In the genomic region with DNA sequence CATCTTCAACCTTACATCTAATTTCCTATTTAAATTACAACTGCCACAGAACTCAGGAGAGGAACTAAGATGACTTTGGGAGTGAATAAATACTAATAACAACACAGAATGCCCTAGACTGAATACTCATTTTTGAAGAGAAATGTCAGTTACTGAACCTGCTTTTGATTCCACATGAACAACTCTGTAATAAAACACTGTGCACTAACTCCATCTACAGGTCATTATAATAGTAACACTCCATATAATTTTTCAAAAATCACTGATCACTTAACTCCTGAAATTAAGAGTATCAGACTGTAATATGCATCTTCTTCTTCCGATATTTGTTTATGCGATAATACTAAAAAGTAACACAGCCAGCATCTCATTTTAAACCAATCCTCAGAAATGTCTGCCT, we compare ENCODE assay signal across 21 mouse cellular contexts. TPM values are rescaled to one million over a fixed set of nuclear protein-coding genes. Genes with fewer than 3 reads are reported as not detected.
A peak's percentile ranks its signal among the peaks of the same experiment; 100 is the strongest.
DNase-seq lines count a peak whose midpoint lies in the region; ATAC-seq lines count a peak whose summit lies in the region.
"Had no signal": no experiment of that assay in that cellular context is flagged by ENCODE, and none has a peak within 500 bp of the region (broad histone marks: within the 10 kb centered on the region; RNA-seq: fewer than 3 reads in every experiment).

No protein-coding gene starts in this region.

- no peak overlapping the region for H3K4me2 ChIP-seq in embryonic facial prominence, embryonic 11.5 days (ENCODE audit: low read depth, low read length)
- peak overlapping the region; percentile 19; the same call in 1 of the 2 replicates for H3K4me2 ChIP-seq in hindbrain, embryonic 16.5 days (ENCODE audit: low read length)
- peak overlapping the region; percentile 33; the same call in 1 of the 2 replicates for H3K4me2 ChIP-seq in midbrain, embryonic 13.5 days (replicated peaks)
- no peak overlapping the region for H3K4me2 ChIP-seq in midbrain, embryonic 11.5 days
- H3K4me2 ChIP-seq in midbrain, embryonic 16.5 days (ENCODE audit: low read length), result peak overlapping the region; percentile 30
- H3K4me2 ChIP-seq: embryonic facial prominence, embryonic 13.5 days; neural tube, embryonic 12.5 days had no signal

- no peak overlapping the region for H3K27ac ChIP-seq in embryonic facial prominence, embryonic 11.5 days (replicated peaks; ENCODE audit: low read depth, low read length)
- H3K27ac ChIP-seq in embryonic facial prominence, embryonic 10.5 days (replicated peaks), result no peak overlapping the region
- H3K27ac ChIP-seq in hindbrain, embryonic 16.5 days (ENCODE audit: low read depth, low read length), result no peak overlapping the region
- no peak overlapping the region for H3K27ac ChIP-seq in hindbrain, embryonic 10.5 days
- H3K27ac ChIP-seq in midbrain, embryonic 13.5 days, result no peak overlapping the region
- H3K27ac ChIP-seq in midbrain, embryonic 11.5 days (ENCODE audit: low read depth, low read length), result no peak overlapping the region
- H3K27ac ChIP-seq in midbrain, embryonic 16.5 days (ENCODE audit: low read length), result no peak overlapping the region
- H3K27ac ChIP-seq: embryonic facial prominence, embryonic 13.5 days; neural tube, embryonic 12.5 days had no signal

- H3K4me1 ChIP-seq in embryonic facial prominence, embryonic 11.5 days (ENCODE audit: control insufficient read depth, insufficient read depth, low read length), result no peaks in the 10 kb centered on the region
- 0 out of 2 replicates have a peak, but pooled peaks cover 7% of the 10 kb centered on the region for H3K4me1 ChIP-seq in embryonic facial prominence, embryonic 10.5 days
- no peaks in the 10 kb centered on the region for H3K4me1 ChIP-seq in hindbrain, embryonic 16.5 days (ENCODE audit: control insufficient read depth, insufficient read depth, low read depth, low read length)
- H3K4me1 ChIP-seq in hindbrain, embryonic 10.5 days (replicated peaks), result peaks cover 6% of the 10 kb centered on the region; the same call in 1 of the 2 replicates
- peaks cover 12% of the 10 kb centered on the region for H3K4me1 ChIP-seq in midbrain, embryonic 13.5 days (replicated peaks)
- no peaks in the 10 kb centered on the region for H3K4me1 ChIP-seq in midbrain, embryonic 11.5 days (ENCODE audit: control insufficient read depth, insufficient read depth, low read length)
- peaks cover 7% of the 10 kb centered on the region for H3K4me1 ChIP-seq in midbrain, embryonic 16.5 days (ENCODE audit: control insufficient read depth, insufficient read depth, low read length)
- H3K4me1 ChIP-seq: neural tube, embryonic 12.5 days had no signal

- H3K4me3 ChIP-seq in embryonic facial prominence, embryonic 11.5 days (ENCODE audit: low read depth, low read length), result no peak overlapping the region
- H3K4me3 ChIP-seq in embryonic facial prominence, embryonic 10.5 days, result no peak overlapping the region
- no peak overlapping the region for H3K4me3 ChIP-seq in hindbrain, embryonic 16.5 days (ENCODE audit: low read length)
- H3K4me3 ChIP-seq in hindbrain, embryonic 10.5 days, result no peak overlapping the region
- no peak overlapping the region for H3K4me3 ChIP-seq in midbrain, embryonic 13.5 days (replicated peaks)
- no peak overlapping the region for H3K4me3 ChIP-seq in midbrain, embryonic 11.5 days (ENCODE audit: low read depth, low read length)
- no peak overlapping the region; the same call in 1 of the 2 replicates for H3K4me3 ChIP-seq in midbrain, embryonic 16.5 days (ENCODE audit: low read depth, low read length)
- H3K4me3 ChIP-seq: embryonic facial prominence, embryonic 13.5 days; neural tube, embryonic 12.5 days had no signal

- WGBS in embryonic facial prominence, embryonic 11.5 days, result 88% methylated on average over 2 of the region's 2 CpGs
- 95% methylated on average over 2 of the region's 2 CpGs for WGBS in embryonic facial prominence, embryonic 10.5 days
- 93% methylated on average over 2 of the region's 2 CpGs for WGBS in hindbrain, embryonic 16.5 days
- 95% methylated on average over 2 of the region's 2 CpGs for whole genome bisulfite sequencing in hindbrain, embryonic 10.5 days
- WGBS in midbrain, embryonic 13.5 days, result 95% methylated on average over 2 of the region's 2 CpGs
- whole genome bisulfite sequencing in midbrain, embryonic 11.5 days, result 91% methylated on average over 2 of the region's 2 CpGs
- WGBS in midbrain, embryonic 16.5 days, result 92% methylated on average over 2 of the region's 2 CpGs

- no peaks in the 10 kb centered on the region for H3K36me3 ChIP-seq in embryonic facial prominence, embryonic 11.5 days (replicated peaks; ENCODE audit: control insufficient read depth, insufficient read depth, low read depth, low read length)
- H3K36me3 ChIP-seq in embryonic facial prominence, embryonic 10.5 days (replicated peaks), result no peaks in the 10 kb centered on the region
- H3K36me3 ChIP-seq in hindbrain, embryonic 16.5 days (ENCODE audit: control insufficient read depth, insufficient read depth, low read length), result no peaks in the 10 kb centered on the region
- H3K36me3 ChIP-seq in hindbrain, embryonic 10.5 days, result no peaks in the 10 kb centered on the region
- no peaks in the 10 kb centered on the region for H3K36me3 ChIP-seq in midbrain, embryonic 13.5 days
- H3K36me3 ChIP-seq in midbrain, embryonic 11.5 days (ENCODE audit: control insufficient read depth, insufficient read depth, low read length), result no peaks in the 10 kb centered on the region
- H3K36me3 ChIP-seq in midbrain, embryonic 16.5 days (ENCODE audit: control insufficient read depth, insufficient read depth, low read length), result no peaks in the 10 kb centered on the region
- H3K36me3 ChIP-seq: embryonic facial prominence, embryonic 13.5 days; neural tube, embryonic 12.5 days had no signal

- no peaks in the 10 kb centered on the region for H3K9me3 ChIP-seq in embryonic facial prominence, embryonic 11.5 days (replicated peaks; ENCODE audit: control insufficient read depth, low read length)
- no peaks in the 10 kb centered on the region for H3K9me3 ChIP-seq in embryonic facial prominence, embryonic 10.5 days
- H3K9me3 ChIP-seq in hindbrain, embryonic 16.5 days (ENCODE audit: control insufficient read depth, low read length), result no peaks in the 10 kb centered on the region
- no peaks in the 10 kb centered on the region for H3K9me3 ChIP-seq in hindbrain, embryonic 10.5 days
- no peaks in the 10 kb centered on the region for H3K9me3 ChIP-seq in midbrain, embryonic 13.5 days
- no peaks in the 10 kb centered on the region for H3K9me3 ChIP-seq in midbrain, embryonic 11.5 days (ENCODE audit: control insufficient read depth, low read length)
- H3K9me3 ChIP-seq in midbrain, embryonic 16.5 days (replicated peaks; ENCODE audit: control insufficient read depth, low read length, poor library complexity, severe bottlenecking), result no peaks in the 10 kb centered on the region
- H3K9me3 ChIP-seq: embryonic facial prominence, embryonic 13.5 days; neural tube, embryonic 12.5 days had no signal

- no peaks in the 10 kb centered on the region for H3K27me3 ChIP-seq in embryonic facial prominence, embryonic 11.5 days (ENCODE audit: control insufficient read depth, insufficient read depth, low read length)
- H3K27me3 ChIP-seq in embryonic facial prominence, embryonic 10.5 days (replicated peaks; ENCODE audit: low read depth, poor library complexity, severe bottlenecking), result peaks cover 35% of the 10 kb centered on the region
- H3K27me3 ChIP-seq in hindbrain, embryonic 16.5 days (replicated peaks; ENCODE audit: control insufficient read depth, insufficient read depth, low read length), result no peaks in the 10 kb centered on the region
- peaks cover 34% of the 10 kb centered on the region for H3K27me3 ChIP-seq in hindbrain, embryonic 10.5 days (ENCODE audit: insufficient read depth, poor library complexity, severe bottlenecking)
- H3K27me3 ChIP-seq in midbrain, embryonic 13.5 days, result no peaks in the 10 kb centered on the region
- no peaks in the 10 kb centered on the region; the same call in 1 of the 2 replicates for H3K27me3 ChIP-seq in midbrain, embryonic 11.5 days (ENCODE audit: control insufficient read depth, insufficient read depth, low read length)
- no peaks in the 10 kb centered on the region for H3K27me3 ChIP-seq in midbrain, embryonic 16.5 days (ENCODE audit: control insufficient read depth, insufficient read depth, low read depth, low read length)

- DNase-seq in embryonic facial prominence, embryonic 11.5 days (ENCODE audit: low spot score), result peak; percentile 30
- DNase-seq in embryonic facial prominence, embryonic 10.5 days (ENCODE audit: low spot score), result no peak
- DNase-seq in hindbrain, embryonic 10.5 days (ENCODE audit: low spot score), result no peak
- DNase-seq in midbrain, embryonic 11.5 days (ENCODE audit: low spot score, missing footprints), result no peak
- no peak for DNase-seq in adrenal gland, adult 18-20 months (ENCODE audit: low spot score in 2 of 2)
- DNase-seq: B cell, adult 2 months; kidney, adult 2 months; kidney, postnatal 4 days; liver; lung, adult 2 months; right cerebral cortex, postnatal 14 days; thymus, postnatal 14 days had no signal

- no peak for ATAC-seq in embryonic facial prominence, embryonic 11.5 days (replicated peaks; ENCODE audit: insufficient number of reproducible peaks, low FRiP score, low TSS enrichment, low read depth)
- no peak for ATAC-seq in hindbrain, embryonic 16.5 days
- no peak for ATAC-seq in midbrain, embryonic 13.5 days
- no peak for ATAC-seq in midbrain, embryonic 11.5 days (ENCODE audit: low FRiP score)
- ATAC-seq in midbrain, embryonic 16.5 days, result no peak

- no peak overlapping the region for H3K9ac ChIP-seq in embryonic facial prominence, embryonic 11.5 days (replicated peaks; ENCODE audit: low read length)
- H3K9ac ChIP-seq in hindbrain, embryonic 16.5 days (ENCODE audit: low read depth, low read length), result no peak overlapping the region
- H3K9ac ChIP-seq in midbrain, embryonic 13.5 days (replicated peaks), result no peak overlapping the region
- H3K9ac ChIP-seq in midbrain, embryonic 11.5 days (ENCODE audit: low read length), result no peak overlapping the region
- no peak overlapping the region for H3K9ac ChIP-seq in midbrain, embryonic 16.5 days (ENCODE audit: low read depth, low read length)
- H3K9ac ChIP-seq: embryonic facial prominence, embryonic 13.5 days; neural tube, embryonic 12.5 days had no signal

RNA-seq across cellular contexts. Expression of gene Gabra1, which starts 4.4 kb away (rescaled TPM):
- polyA plus RNA-seq in embryonic facial prominence, embryonic 11.5 days (2014; fragmentation: Nextera tagmentation; extraction: Ambion mirVana), result 3.5 TPM in 2 replicates
- 0.43 and 1.0 TPM in 2 replicates for polyA plus RNA-seq in embryonic facial prominence, embryonic 10.5 days (2016; fragmentation: Nextera tagmentation; extraction: Ambion mirVana)
- polyA plus RNA-seq in hindbrain, embryonic 16.5 days (2015; fragmentation: Nextera tagmentation; extraction: Ambion mirVana), result 24.2 and 24.8 TPM in 2 replicates
- 0.52 and 0.94 TPM in 2 replicates for polyA plus RNA-seq in hindbrain, embryonic 10.5 days (2016; fragmentation: Nextera tagmentation; extraction: Ambion mirVana)
- polyA plus RNA-seq in midbrain, embryonic 13.5 days (2015; fragmentation: Nextera tagmentation; extraction: Ambion mirVana), result 15.6 and 18.8 TPM in 2 replicates
- polyA plus RNA-seq in midbrain, embryonic 11.5 days (2014; fragmentation: Nextera tagmentation; extraction: Ambion mirVana), result 2.9 and 3.4 TPM in 2 replicates
- polyA plus RNA-seq in midbrain, embryonic 16.5 days (2015; fragmentation: Nextera tagmentation; extraction: Ambion mirVana), result 36.3 and 52.8 TPM in 2 replicates
- total RNA-seq in adrenal gland, adult 18-20 months (2021), result under 1 TPM; 0.20 to 0.45 TPM
- total RNA-seq: hematopoietic stem cell, adult 5-6 weeks; monocyte, adult 5-6 weeks had no signal
- polyA plus RNA-seq: gonadal fat pad, adult 2 months; spleen, adult 2 months had no signal

Comparison
In these comparisons a context has a peak if more than half of its experiments do, and no peak if none do; other contexts are left out.
1. H3K4me2 ChIP-seq: peak in hindbrain, embryonic 16.5 days (single experiment), midbrain, embryonic 13.5 days (single experiment) and midbrain, embryonic 16.5 days (single experiment); none in embryonic facial prominence, embryonic 11.5 days (single experiment) and midbrain, embryonic 11.5 days (single experiment).